Mouse (Mus musculus): ENCODE data around the gene Ttll12. TPM values are rescaled to one million over a fixed set of nuclear protein-coding genes. Genes with fewer than 3 reads are reported as not detected.

Ttll12 gene
- polyA plus RNA-seq (2015; fragmentation: Nextera tagmentation; extraction: Ambion mirVana), result 38.9 and 40.8 TPM in 2 replicates

GRCm38 (mm10) chr15:83594513-83595363, at the start of gene Ttll12:
TSS of gene Ttll12 (minus strand) at chr15:83595157.
- Histone ChIP-seq H3K27ac (ENCODE audit: low read length) (no peak within 1 kb of the TSS), H3K4me1 (ENCODE audit: insufficient read depth, low read length) (peaks cover 17% of the 10 kb centered on the region), H3K4me2 (replicated peaks; ENCODE audit: low read depth, low read length) (peak within 1 kb of the TSS; percentile 88), H3K9ac (replicated peaks; ENCODE audit: low read length) (peak within 1 kb of the TSS; percentile 82), H3K4me3 (ENCODE audit: low read length) (peak within 1 kb of the TSS; percentile 90), H3K27me3 (ENCODE audit: insufficient read depth, low read length) (no peaks in the 10 kb centered on the region), H3K9me3 (ENCODE audit: low read length) (no peaks in the 10 kb centered on the region), H3K36me3 (ENCODE audit: insufficient read depth, low read length) (no peaks in the 10 kb centered on the region)
- WGBS, result under 1% methylated on average over 68 of the region's 68 CpGs
- peak; percentile 94 for ATAC-seq (ENCODE audit: low FRiP score, low TSS enrichment)

- Histone ChIP-seq H3K27ac (ENCODE audit: low read length) (no peak overlapping the region), H3K4me1 (ENCODE audit: insufficient read depth, low read length) (no peaks in the 10 kb centered on the region), H3K36me3 (ENCODE audit: insufficient read depth, low read length) (no peaks in the 10 kb centered on the region), H3K9me3 (ENCODE audit: low read length) (no peaks in the 10 kb centered on the region), H3K4me2 (replicated peaks; ENCODE audit: low read depth, low read length) (no peak overlapping the region), H3K9ac (replicated peaks; ENCODE audit: low read length) (no peak overlapping the region), H3K27me3 (ENCODE audit: insufficient read depth, low read length) (0 out of 2 replicates have a peak, but pooled peaks cover 4% of the 10 kb centered on the region), H3K4me3 (ENCODE audit: low read length) (no peak overlapping the region)
- no peak for ATAC-seq (ENCODE audit: low FRiP score, low TSS enrichment)
- WGBS, result 83% methylated on average over 6 of the region's 6 CpGs
These were observed 47.6 kb upstream of the Ttll12 start for GRCm38 (mm10) chr15:83642518-83642917.

GRCm38 (mm10) chr15:83640208-83640607, 45.3 kb upstream of the Ttll12 start:
- Histone ChIP-seq H3K4me2 (replicated peaks; ENCODE audit: low read depth, low read length) (no peak overlapping the region), H3K27me3 (ENCODE audit: insufficient read depth, low read length) (0 out of 2 replicates have a peak, but pooled peaks cover 4% of the 10 kb centered on the region), H3K27ac (ENCODE audit: low read length) (no peak overlapping the region), H3K4me3 (ENCODE audit: low read length) (no peak overlapping the region), H3K9me3 (ENCODE audit: low read length) (no peaks in the 10 kb centered on the region), H3K36me3 (ENCODE audit: insufficient read depth, low read length) (no peaks in the 10 kb centered on the region), H3K9ac (replicated peaks; ENCODE audit: low read length) (no peak overlapping the region), H3K4me1 (ENCODE audit: insufficient read depth, low read length) (no peaks in the 10 kb centered on the region)
- ATAC-seq (ENCODE audit: low FRiP score, low TSS enrichment), result no peak
- WGBS, result 35% methylated on average over 4 of the region's 4 CpGs

GRCm38 (mm10) chr15:83639160-83639559, 44.2 kb upstream of the Ttll12 start:
- 37% methylated on average over 3 of the region's 3 CpGs for WGBS
- H3K36me3 ChIP-seq (ENCODE audit: insufficient read depth, low read length), result no peaks in the 10 kb centered on the region
- no peak overlapping the region for H3K9ac ChIP-seq (replicated peaks; ENCODE audit: low read length)
- no peak overlapping the region for H3K4me3 ChIP-seq (ENCODE audit: low read length)
- 0 out of 2 replicates have a peak, but pooled peaks cover 4% of the 10 kb centered on the region for H3K27me3 ChIP-seq (ENCODE audit: insufficient read depth, low read length)
- H3K4me2 ChIP-seq (replicated peaks; ENCODE audit: low read depth, low read length), result no peak overlapping the region
- no peak for ATAC-seq (ENCODE audit: low FRiP score, low TSS enrichment)
- no peaks in the 10 kb centered on the region for H3K9me3 ChIP-seq (ENCODE audit: low read length)
- no peaks in the 10 kb centered on the region for H3K4me1 ChIP-seq (ENCODE audit: insufficient read depth, low read length)
- no peak overlapping the region for H3K27ac ChIP-seq (ENCODE audit: low read length)

GRCm38 (mm10) chr15:83638196-83638899, 43.4 kb upstream of the Ttll12 start:
- H3K36me3 ChIP-seq (ENCODE audit: insufficient read depth, low read length), result no peaks in the 10 kb centered on the region
- no peak overlapping the region for H3K4me2 ChIP-seq (replicated peaks; ENCODE audit: low read depth, low read length)
- no peak overlapping the region for H3K4me3 ChIP-seq (ENCODE audit: low read length)
- 0 out of 2 replicates have a peak, but pooled peaks cover 4% of the 10 kb centered on the region for H3K27me3 ChIP-seq (ENCODE audit: insufficient read depth, low read length)
- H3K9ac ChIP-seq (replicated peaks; ENCODE audit: low read length), result no peak overlapping the region
- no peaks in the 10 kb centered on the region for H3K4me1 ChIP-seq (ENCODE audit: insufficient read depth, low read length)
- 82% methylated on average over 20 of the region's 20 CpGs for WGBS
- H3K9me3 ChIP-seq (ENCODE audit: low read length), result no peaks in the 10 kb centered on the region
- no peak overlapping the region for H3K27ac ChIP-seq (ENCODE audit: low read length)
- no peak for ATAC-seq (ENCODE audit: low FRiP score, low TSS enrichment)

GRCm38 (mm10) chr15:83636759-83637158, 41.8 kb upstream of the Ttll12 start:
- no peak overlapping the region for H3K27ac ChIP-seq (ENCODE audit: low read length)
- no peak overlapping the region for H3K9ac ChIP-seq (replicated peaks; ENCODE audit: low read length)
- WGBS, result 63% methylated on average over 6 of the region's 6 CpGs
- no peak for ATAC-seq (ENCODE audit: low FRiP score, low TSS enrichment)
- H3K4me3 ChIP-seq (ENCODE audit: low read length), result no peak overlapping the region
- no peak overlapping the region for H3K4me2 ChIP-seq (replicated peaks; ENCODE audit: low read depth, low read length)
- no peaks in the 10 kb centered on the region for H3K4me1 ChIP-seq (ENCODE audit: insufficient read depth, low read length)
- no peaks in the 10 kb centered on the region for H3K9me3 ChIP-seq (ENCODE audit: low read length)
- 0 out of 2 replicates have a peak, but pooled peaks cover 4% of the 10 kb centered on the region for H3K27me3 ChIP-seq (ENCODE audit: insufficient read depth, low read length)
- no peaks in the 10 kb centered on the region for H3K36me3 ChIP-seq (ENCODE audit: insufficient read depth, low read length)

GRCm38 (mm10) chr15:83635251-83635650, 40.3 kb upstream of the Ttll12 start:
- WGBS, result 47% methylated on average over 3 of the region's 3 CpGs
- Histone ChIP-seq H3K9ac (replicated peaks; ENCODE audit: low read length) (no peak overlapping the region), H3K4me3 (ENCODE audit: low read length) (no peak overlapping the region), H3K27me3 (ENCODE audit: insufficient read depth, low read length) (0 out of 2 replicates have a peak, but pooled peaks cover 4% of the 10 kb centered on the region), H3K27ac (ENCODE audit: low read length) (no peak overlapping the region), H3K36me3 (ENCODE audit: insufficient read depth, low read length) (no peaks in the 10 kb centered on the region), H3K9me3 (ENCODE audit: low read length) (no peaks in the 10 kb centered on the region), H3K4me1 (ENCODE audit: insufficient read depth, low read length) (no peaks in the 10 kb centered on the region), H3K4me2 (replicated peaks; ENCODE audit: low read depth, low read length) (no peak overlapping the region)
- ATAC-seq (ENCODE audit: low FRiP score, low TSS enrichment), result no peak

- H3K27ac ChIP-seq (ENCODE audit: low read length), result no peak overlapping the region
- H3K36me3 ChIP-seq (ENCODE audit: insufficient read depth, low read length), result no peaks in the 10 kb centered on the region
- no peak overlapping the region for H3K9ac ChIP-seq (replicated peaks; ENCODE audit: low read length)
- H3K27me3 ChIP-seq (ENCODE audit: insufficient read depth, low read length), result no peaks in the 10 kb centered on the region
- H3K9me3 ChIP-seq (ENCODE audit: low read length), result 0 out of 2 replicates have a peak, but pooled peaks cover 7% of the 10 kb centered on the region
- H3K4me2 ChIP-seq (replicated peaks; ENCODE audit: low read depth, low read length), result no peak overlapping the region
- no peak overlapping the region for H3K4me3 ChIP-seq (ENCODE audit: low read length)
- WGBS, result 15% methylated on average over 1 of the region's 1 CpGs
- H3K4me1 ChIP-seq (ENCODE audit: insufficient read depth, low read length), result no peaks in the 10 kb centered on the region
- ATAC-seq (ENCODE audit: low FRiP score, low TSS enrichment), result no peak
These were observed 39.1 kb upstream of the Ttll12 start for GRCm38 (mm10) chr15:83634076-83634475.

GRCm38 (mm10) chr15:83631071-83631470, 36.1 kb upstream of the Ttll12 start:
- Histone ChIP-seq H3K27me3 (ENCODE audit: insufficient read depth, low read length) (no peaks in the 10 kb centered on the region), H3K27ac (ENCODE audit: low read length) (no peak overlapping the region), H3K9ac (replicated peaks; ENCODE audit: low read length) (no peak overlapping the region), H3K4me3 (ENCODE audit: low read length) (no peak overlapping the region), H3K36me3 (ENCODE audit: insufficient read depth, low read length) (no peaks in the 10 kb centered on the region), H3K9me3 (ENCODE audit: low read length) (0 out of 2 replicates have a peak, but pooled peaks cover 7% of the 10 kb centered on the region), H3K4me1 (ENCODE audit: insufficient read depth, low read length) (no peaks in the 10 kb centered on the region), H3K4me2 (replicated peaks; ENCODE audit: low read depth, low read length) (no peak overlapping the region)
- WGBS, result 58% methylated on average over 7 of the region's 7 CpGs
- no peak for ATAC-seq (ENCODE audit: low FRiP score, low TSS enrichment)

Data from kidney, embryonic 16.5 days (tissue).